Comparison of ENCODE assay signal across 8 mouse cellular contexts in genomic region chr17:56668384-56669144, GRCm38 (mm10). TPM values are rescaled to one million over a fixed set of nuclear protein-coding genes. Genes with fewer than 3 reads are reported as not detected.
A peak's percentile ranks its signal among the peaks of the same experiment; 100 is the strongest.
DNase-seq lines count a peak whose midpoint lies in the region; ATAC-seq and TF ChIP-seq lines count a peak whose summit lies in the region.

No protein-coding gene starts in this region.

- no peak for TF ChIP-seq EP300 in heart, postnatal 0 days (IDR thresholded peaks at IDR 0.05; ENCODE audit: low read depth)
- no peak for TF ChIP-seq EP300 in stomach, postnatal 0 days (optimal IDR thresholded peaks at IDR 0.05)

- WGBS in forebrain, embryonic 11.5 days: 3% methylated on average over 31 of the region's 31 CpGs
- 5% methylated on average over 31 of the region's 31 CpGs for WGBS in heart, postnatal 0 days
- WGBS in liver, embryonic 15.5 days (ENCODE audit: insufficient replicate concordance): 4% methylated on average over 31 of the region's 31 CpGs
- 6% methylated on average over 31 of the region's 31 CpGs for WGBS in neural tube, embryonic 12.5 days
- 3% methylated on average over 31 of the region's 31 CpGs for whole genome bisulfite sequencing in stomach, postnatal 0 days

- no peaks in the 10 kb centered on the region for H3K27me3 ChIP-seq in forebrain, embryonic 11.5 days (ENCODE audit: control insufficient read depth, insufficient read depth, low read length)
- no peaks in the 10 kb centered on the region for H3K27me3 ChIP-seq in heart, postnatal 0 days (ENCODE audit: control insufficient read depth, insufficient read depth, low read length)
- peaks cover 39% of the 10 kb centered on the region for H3K27me3 ChIP-seq in liver, embryonic 15.5 days
- peaks cover 8% of the 10 kb centered on the region; the same call in 1 of the 2 replicates for H3K27me3 ChIP-seq in neural tube, embryonic 12.5 days (replicated peaks)
- no peaks in the 10 kb centered on the region for H3K27me3 ChIP-seq in stomach, postnatal 0 days (ENCODE audit: control insufficient read depth, insufficient read depth, low read length)

- DNase-seq in CD8-positive naive resting alpha-beta T cell, adult 2 months (ENCODE audit: low read depth in 2 of 2, low spot score in 2 of 2): peak; percentile 79 to 85
- peak; percentile 62 for DNase-seq in c-Kit-negative CD71-positive TER-119-positive erythroid progenitor cells, embryonic 14.5 days (ENCODE audit: low read depth, low spot score)
- DNase-seq in forebrain, embryonic 11.5 days (ENCODE audit: low spot score): peak; percentile 97
- peak; percentile 82 for DNase-seq in heart, postnatal 0 days (ENCODE audit: low spot score)
- DNase-seq in kidney, postnatal 36 days: peak; percentile 82 to 96
- peak; percentile 88 for DNase-seq in stomach, postnatal 0 days (ENCODE audit: low spot score)

- peak; percentile 85 for TF ChIP-seq CTCF in heart, postnatal 0 days (IDR thresholded peaks at IDR 0.05; ENCODE audit: low read depth)
- TF ChIP-seq CTCF in stomach, postnatal 0 days (IDR thresholded peaks at IDR 0.05; ENCODE audit: low read depth): peak; percentile 97

- peaks cover 10% of the 10 kb centered on the region; the same call in 1 of the 2 replicates for H3K4me1 ChIP-seq in forebrain, embryonic 11.5 days (replicated peaks; ENCODE audit: control insufficient read depth, insufficient read depth, low read length)
- no peaks in the 10 kb centered on the region for H3K4me1 ChIP-seq in heart, postnatal 0 days (ENCODE audit: control insufficient read depth, insufficient read depth)
- H3K4me1 ChIP-seq in liver, embryonic 15.5 days (replicated peaks): peaks cover 26% of the 10 kb centered on the region
- peaks cover 8% of the 10 kb centered on the region; the same call in 1 of the 2 replicates for H3K4me1 ChIP-seq in neural tube, embryonic 12.5 days
- peaks cover 7% of the 10 kb centered on the region; the same call in 1 of the 2 replicates for H3K4me1 ChIP-seq in stomach, postnatal 0 days (replicated peaks; ENCODE audit: control insufficient read depth, insufficient read depth)

- H3K36me3 ChIP-seq in forebrain, embryonic 11.5 days (ENCODE audit: control insufficient read depth, insufficient read depth, low read length): no peaks in the 10 kb centered on the region
- no peaks in the 10 kb centered on the region for H3K36me3 ChIP-seq in heart, postnatal 0 days (replicated peaks; ENCODE audit: control insufficient read depth, insufficient read depth, low read length)
- no peaks in the 10 kb centered on the region for H3K36me3 ChIP-seq in liver, embryonic 15.5 days (replicated peaks)
- H3K36me3 ChIP-seq in neural tube, embryonic 12.5 days: no peaks in the 10 kb centered on the region
- H3K36me3 ChIP-seq in stomach, postnatal 0 days (ENCODE audit: control insufficient read depth, insufficient read depth, low read length): no peaks in the 10 kb centered on the region

- no peak for ATAC-seq in forebrain, embryonic 11.5 days (replicated peaks; ENCODE audit: low FRiP score)
- no peak for ATAC-seq in heart, postnatal 0 days (ENCODE audit: insufficient read depth, low read depth)
- no peak for ATAC-seq in liver, embryonic 15.5 days (ENCODE audit: insufficient read depth)
- 0 out of 2 replicates have a peak, but pooled peaks have one; percentile 11 for ATAC-seq in neural tube, embryonic 12.5 days (ENCODE audit: low FRiP score, low read depth)
- ATAC-seq in stomach, postnatal 0 days (ENCODE audit: low FRiP score, low TSS enrichment): no peak

- no peak overlapping the region for H3K27ac ChIP-seq in forebrain, embryonic 11.5 days (ENCODE audit: low read depth, low read length)
- no peak overlapping the region for H3K27ac ChIP-seq in heart, postnatal 0 days (ENCODE audit: low read depth)
- no peak overlapping the region for H3K27ac ChIP-seq in liver, embryonic 15.5 days (replicated peaks)
- H3K27ac ChIP-seq in neural tube, embryonic 12.5 days: no peak overlapping the region
- H3K27ac ChIP-seq in stomach, postnatal 0 days (replicated peaks): no peak overlapping the region

- H3K9me3 ChIP-seq in forebrain, embryonic 11.5 days (ENCODE audit: control insufficient read depth, low read length): no peaks in the 10 kb centered on the region
- no peaks in the 10 kb centered on the region for H3K9me3 ChIP-seq in heart, postnatal 0 days (replicated peaks; ENCODE audit: control insufficient read depth, low read length)
- no peaks in the 10 kb centered on the region for H3K9me3 ChIP-seq in liver, embryonic 15.5 days (replicated peaks)
- no peaks in the 10 kb centered on the region for H3K9me3 ChIP-seq in neural tube, embryonic 12.5 days
- H3K9me3 ChIP-seq in stomach, postnatal 0 days (ENCODE audit: control insufficient read depth, low read length): no peaks in the 10 kb centered on the region

- peak overlapping the region; percentile 59 for H3K9ac ChIP-seq in forebrain, embryonic 11.5 days (ENCODE audit: low read length)
- H3K9ac ChIP-seq in heart, postnatal 0 days (replicated peaks; ENCODE audit: low read depth, low read length): peak overlapping the region; percentile 34; the same call in 1 of the 2 replicates
- H3K9ac ChIP-seq in liver, embryonic 15.5 days: peak overlapping the region; percentile 15; the same call in 1 of the 2 replicates
- H3K9ac ChIP-seq in neural tube, embryonic 12.5 days: peak overlapping the region; percentile 42; the same call in 1 of the 2 replicates
- H3K9ac ChIP-seq in stomach, postnatal 0 days (ENCODE audit: low read length): peak overlapping the region; percentile 47

- H3K4me3 ChIP-seq in forebrain, embryonic 11.5 days (ENCODE audit: low read depth, low read length): peak overlapping the region; percentile 34
- H3K4me3 ChIP-seq in heart, postnatal 0 days (ENCODE audit: low read depth, low read length): peak overlapping the region; percentile 47
- peak overlapping the region; percentile 45 for H3K4me3 ChIP-seq in liver, embryonic 15.5 days (replicated peaks)
- peak overlapping the region; percentile 33 for H3K4me3 ChIP-seq in neural tube, embryonic 12.5 days
- peak overlapping the region; percentile 33 for H3K4me3 ChIP-seq in stomach, postnatal 0 days (ENCODE audit: low read depth, low read length)

- peak overlapping the region; percentile 80 for H3K4me2 ChIP-seq in forebrain, embryonic 11.5 days (ENCODE audit: low read depth, low read length, severe bottlenecking)
- H3K4me2 ChIP-seq in heart, postnatal 0 days (ENCODE audit: low read depth, low read length): peak overlapping the region; percentile 89
- peak overlapping the region; percentile 71 for H3K4me2 ChIP-seq in liver, embryonic 15.5 days
- peak overlapping the region; percentile 69 for H3K4me2 ChIP-seq in neural tube, embryonic 12.5 days (replicated peaks)
- H3K4me2 ChIP-seq in stomach, postnatal 0 days (replicated peaks; ENCODE audit: low read depth): peak overlapping the region; percentile 65

RNA-seq across cellular contexts. Expression of gene Ranbp3, which starts 4.5 kb away (rescaled TPM):
- 132 and 139 TPM in 2 replicates for polyA plus RNA-seq in forebrain, embryonic 11.5 days (2014; fragmentation: Nextera tagmentation; extraction: Ambion mirVana)
- 60.9 and 64.7 TPM in 2 replicates for total RNA-seq in heart, postnatal 0 days (2014; rRNA removed; ENCODE audit: low replicate concordance)
- 38.8 and 40.6 TPM in 2 replicates for polyA plus RNA-seq in heart, postnatal 0 days (2015; fragmentation: Nextera tagmentation; extraction: Ambion mirVana)
- polyA plus RNA-seq in liver, embryonic 15.5 days (2015; fragmentation: Nextera tagmentation; extraction: Ambion mirVana): 40.8 and 42.6 TPM in 2 replicates
- 105 and 106 TPM in 2 replicates for polyA plus RNA-seq in neural tube, embryonic 12.5 days (2016; fragmentation: Nextera tagmentation; extraction: Ambion mirVana)
- 34.5 and 35.4 TPM in 2 replicates for polyA plus RNA-seq in stomach, postnatal 0 days (2015; fragmentation: Nextera tagmentation; extraction: Ambion mirVana)

RNA-seq across cellular contexts. Expression of gene Catsperd, which starts 40.6 kb away (rescaled TPM):
- 0.51 TPM in 2 replicates for polyA plus RNA-seq in forebrain, embryonic 11.5 days (2014; fragmentation: Nextera tagmentation; extraction: Ambion mirVana)
- not detected in 2 replicates for total RNA-seq in heart, postnatal 0 days (2014; rRNA removed; ENCODE audit: low replicate concordance)
- polyA plus RNA-seq in heart, postnatal 0 days (2015; fragmentation: Nextera tagmentation; extraction: Ambion mirVana): 0.20 and 0.23 TPM in 2 replicates
- polyA plus RNA-seq in liver, embryonic 15.5 days (2015; fragmentation: Nextera tagmentation; extraction: Ambion mirVana): 0.30 and 0.44 TPM in 2 replicates
- 0.93 and 1.5 TPM in 2 replicates for polyA plus RNA-seq in neural tube, embryonic 12.5 days (2016; fragmentation: Nextera tagmentation; extraction: Ambion mirVana)
- 0.10 and 0.18 TPM in 2 replicates for polyA plus RNA-seq in stomach, postnatal 0 days (2015; fragmentation: Nextera tagmentation; extraction: Ambion mirVana)

RNA-seq across cellular contexts. Expression of gene Lonp1, which starts 41.9 kb away (rescaled TPM):
- polyA plus RNA-seq in forebrain, embryonic 11.5 days (2014; fragmentation: Nextera tagmentation; extraction: Ambion mirVana): 66.6 and 68.8 TPM in 2 replicates
- total RNA-seq in heart, postnatal 0 days (2014; rRNA removed; ENCODE audit: low replicate concordance): 109 and 115 TPM in 2 replicates
- 43.6 and 46.4 TPM in 2 replicates for polyA plus RNA-seq in heart, postnatal 0 days (2015; fragmentation: Nextera tagmentation; extraction: Ambion mirVana)
- 36.9 and 44.5 TPM in 2 replicates for polyA plus RNA-seq in liver, embryonic 15.5 days (2015; fragmentation: Nextera tagmentation; extraction: Ambion mirVana)
- polyA plus RNA-seq in neural tube, embryonic 12.5 days (2016; fragmentation: Nextera tagmentation; extraction: Ambion mirVana): 53.7 and 54.3 TPM in 2 replicates
- polyA plus RNA-seq in stomach, postnatal 0 days (2015; fragmentation: Nextera tagmentation; extraction: Ambion mirVana): 25.8 and 27.5 TPM in 2 replicates

RNA-seq across cellular contexts. Expression of gene Ndufa11, which starts 49.0 kb away (rescaled TPM):
- polyA plus RNA-seq in forebrain, embryonic 11.5 days (2014; fragmentation: Nextera tagmentation; extraction: Ambion mirVana): 292 and 332 TPM in 2 replicates
- 892 and 948 TPM in 2 replicates for total RNA-seq in heart, postnatal 0 days (2014; rRNA removed; ENCODE audit: low replicate concordance)
- polyA plus RNA-seq in heart, postnatal 0 days (2015; fragmentation: Nextera tagmentation; extraction: Ambion mirVana): 1,914 and 1,978 TPM in 2 replicates
- 210 and 226 TPM in 2 replicates for polyA plus RNA-seq in liver, embryonic 15.5 days (2015; fragmentation: Nextera tagmentation; extraction: Ambion mirVana)
- polyA plus RNA-seq in neural tube, embryonic 12.5 days (2016; fragmentation: Nextera tagmentation; extraction: Ambion mirVana): 404 and 428 TPM in 2 replicates
- 584 and 595 TPM in 2 replicates for polyA plus RNA-seq in stomach, postnatal 0 days (2015; fragmentation: Nextera tagmentation; extraction: Ambion mirVana)

RNA-seq across cellular contexts. Expression of gene Vmac, which starts 49.3 kb away (rescaled TPM):
- 14.1 and 21.4 TPM in 2 replicates for polyA plus RNA-seq in forebrain, embryonic 11.5 days (2014; fragmentation: Nextera tagmentation; extraction: Ambion mirVana)
- total RNA-seq in heart, postnatal 0 days (2014; rRNA removed; ENCODE audit: low replicate concordance): 15.1 and 16.3 TPM in 2 replicates
- polyA plus RNA-seq in heart, postnatal 0 days (2015; fragmentation: Nextera tagmentation; extraction: Ambion mirVana): 10.7 and 11.0 TPM in 2 replicates
- polyA plus RNA-seq in liver, embryonic 15.5 days (2015; fragmentation: Nextera tagmentation; extraction: Ambion mirVana): 2.4 and 2.6 TPM in 2 replicates
- polyA plus RNA-seq in neural tube, embryonic 12.5 days (2016; fragmentation: Nextera tagmentation; extraction: Ambion mirVana): 15.0 and 16.3 TPM in 2 replicates
- 19.0 and 22.8 TPM in 2 replicates for polyA plus RNA-seq in stomach, postnatal 0 days (2015; fragmentation: Nextera tagmentation; extraction: Ambion mirVana)
